Mouse (Mus musculus): ENCODE data around the gene Pacsin3.
"Not testable (repeated sequence)": the region's sequence is repeated elsewhere in the genome, so short reads cannot be mapped to it uniquely, and the experiment has no call there.

Pacsin3 gene

DNA sequence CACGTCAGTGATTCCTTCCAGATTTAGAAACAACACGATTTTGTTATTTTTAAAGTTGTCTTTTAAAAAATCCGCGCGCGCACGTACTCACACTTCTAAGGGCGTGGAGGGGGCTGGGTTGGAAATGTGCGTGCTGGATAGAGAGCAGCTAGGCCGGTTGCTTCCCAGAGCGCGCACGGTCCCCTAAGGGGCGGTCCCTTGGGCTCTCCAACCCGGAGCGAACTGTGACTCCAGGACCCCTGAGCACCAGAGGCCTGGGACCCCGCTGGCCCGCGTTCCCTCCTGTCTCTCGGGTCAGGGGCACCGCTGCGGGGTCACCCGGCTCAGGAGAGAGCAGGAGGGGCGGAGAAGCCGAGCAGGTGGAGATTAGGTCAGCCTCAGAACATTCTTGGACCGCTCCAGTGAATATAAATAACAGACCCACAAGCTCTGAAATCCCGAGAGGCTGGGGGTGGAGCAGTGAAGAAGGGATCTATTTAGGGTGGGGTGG lies at the start of gene Pacsin3:
Gene Pacsin3 (plus strand): TSS at position 294 of the 490 bp plus-strand sequence.
- no peak for DNase-seq (ENCODE audit: low read depth, low spot score)

DNA sequence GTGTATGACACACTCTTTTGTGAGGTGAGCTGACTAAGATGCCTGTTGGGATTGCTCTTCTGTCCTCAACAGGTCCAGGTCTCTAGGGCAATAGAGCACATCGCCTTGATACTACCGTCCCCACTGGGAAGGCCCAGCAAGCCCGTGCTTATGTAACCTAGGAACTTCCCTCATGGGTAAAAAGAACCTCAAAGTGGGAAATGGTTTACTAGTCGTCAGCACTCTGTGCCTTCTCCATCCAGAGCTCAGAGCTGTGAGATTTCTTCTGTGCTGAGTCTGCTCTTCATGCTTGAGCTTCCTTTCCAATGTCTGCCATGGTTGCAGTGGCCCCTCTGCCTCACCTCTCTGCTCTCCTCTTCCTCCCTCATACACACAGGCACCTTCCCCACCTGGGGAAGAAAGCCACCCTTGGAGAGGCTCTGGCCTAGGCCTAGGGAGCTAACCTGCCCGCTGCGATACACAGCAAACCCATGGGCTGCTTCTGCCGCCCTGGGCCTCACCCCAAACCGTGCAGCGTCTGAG lies 49.4 kb upstream of the Pacsin3 start:
- DNase-seq (ENCODE audit: low read depth, low spot score) = no peak

DNA sequence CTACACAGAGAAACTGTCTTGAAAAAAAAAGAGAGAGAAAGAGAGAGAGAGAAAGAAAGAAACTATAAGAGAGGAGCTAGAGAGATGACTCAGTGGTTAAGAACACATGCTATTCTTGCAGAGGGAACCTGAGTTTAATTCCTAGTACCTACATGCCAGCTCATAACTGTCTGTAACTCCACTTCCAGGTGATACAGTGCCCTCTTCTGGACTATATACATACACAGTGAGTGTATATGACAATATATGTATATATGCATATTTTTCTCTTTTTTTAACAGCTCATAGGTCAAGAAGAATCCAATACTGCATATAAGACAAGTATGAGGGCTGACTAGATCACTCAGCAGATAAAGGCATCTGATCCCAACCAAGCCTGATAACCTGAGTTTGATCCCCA lies 42.4 kb upstream of the Pacsin3 start:
- DNase-seq (ENCODE audit: low read depth, low spot score) = no peak

DNA sequence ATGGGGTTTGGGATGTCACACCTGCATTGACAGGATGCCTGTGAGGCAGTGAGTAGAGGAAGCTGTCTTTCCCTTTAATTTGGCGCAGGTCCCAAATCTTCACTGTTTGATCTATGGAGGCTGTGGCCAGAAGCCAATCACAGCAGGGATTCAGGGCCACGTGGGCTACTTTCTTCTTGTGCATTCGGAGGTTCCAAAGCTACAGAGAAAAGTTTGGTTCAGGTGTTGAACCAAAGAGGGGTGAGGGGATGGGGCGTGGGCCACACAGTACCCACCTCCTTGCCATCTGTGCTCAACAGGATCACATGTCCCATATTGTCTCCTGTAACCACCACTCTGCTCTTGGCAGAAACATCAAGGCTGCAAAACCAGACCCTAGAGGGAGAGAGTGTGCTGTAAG lies 38.7 kb upstream of the Pacsin3 start:
- DNase-seq (ENCODE audit: low read depth, low spot score) = no peak

DNA sequence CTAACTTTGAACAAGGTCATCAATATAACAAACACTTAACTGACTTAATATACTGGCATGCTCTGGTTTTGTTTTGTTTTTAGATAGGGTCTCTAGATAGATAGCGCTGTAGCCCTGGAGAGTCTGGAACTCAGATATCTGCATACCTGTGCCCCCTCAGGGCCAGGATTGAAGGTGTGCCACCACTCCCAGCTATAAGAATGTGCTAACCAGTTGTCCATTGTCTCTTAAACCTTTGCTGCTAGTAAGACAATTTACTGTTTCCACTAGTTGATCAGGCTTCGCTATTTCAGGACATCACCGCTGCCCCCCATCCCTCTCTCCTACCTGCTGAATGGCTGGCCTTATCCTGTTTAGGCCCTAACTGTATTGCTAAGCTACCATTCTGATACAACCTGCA lies 35.3 kb upstream of the Pacsin3 start:
- DNase-seq (ENCODE audit: low read depth, low spot score) = no peak

DNA sequence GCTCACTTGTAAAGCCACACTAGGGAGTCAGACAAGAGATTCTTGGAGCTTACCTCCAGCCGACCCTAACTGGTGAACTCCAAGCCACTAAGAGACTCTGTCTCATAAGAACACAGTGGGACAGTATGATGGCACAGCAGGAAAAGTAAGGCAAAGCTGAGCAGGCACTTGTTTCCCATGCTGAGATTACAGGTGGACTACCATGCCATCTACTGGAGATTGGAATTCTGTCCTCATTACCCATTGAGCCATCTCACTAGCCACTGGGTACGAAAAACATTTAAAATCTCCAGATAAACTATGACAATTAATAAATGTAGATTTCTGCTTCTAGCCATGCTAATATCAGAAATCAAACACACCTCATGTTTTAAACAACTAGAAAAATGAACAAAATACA lies 32.1 kb upstream of the Pacsin3 start:
- no peak for DNase-seq (ENCODE audit: low read depth, low spot score)

DNA sequence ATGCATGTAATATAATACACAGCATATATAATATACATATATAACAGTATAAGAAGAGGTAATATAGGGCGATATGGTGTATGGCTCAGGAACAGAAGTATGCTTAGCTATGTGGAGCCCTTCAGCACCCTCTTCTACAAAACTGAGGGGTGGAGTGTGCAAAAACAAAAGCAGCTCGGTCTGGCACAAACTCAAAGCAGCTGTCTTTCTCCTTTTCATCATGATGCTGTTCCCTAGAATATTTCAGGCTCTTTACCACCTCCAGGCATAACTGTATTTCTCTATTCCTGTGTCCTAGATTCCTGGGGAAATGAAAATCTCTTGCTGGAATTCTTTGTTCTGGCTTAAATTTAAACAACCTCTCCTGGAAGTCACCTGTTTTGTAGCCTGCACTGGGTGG lies 26.0 kb upstream of the Pacsin3 start:
- no peak for DNase-seq (ENCODE audit: low read depth, low spot score)

DNA sequence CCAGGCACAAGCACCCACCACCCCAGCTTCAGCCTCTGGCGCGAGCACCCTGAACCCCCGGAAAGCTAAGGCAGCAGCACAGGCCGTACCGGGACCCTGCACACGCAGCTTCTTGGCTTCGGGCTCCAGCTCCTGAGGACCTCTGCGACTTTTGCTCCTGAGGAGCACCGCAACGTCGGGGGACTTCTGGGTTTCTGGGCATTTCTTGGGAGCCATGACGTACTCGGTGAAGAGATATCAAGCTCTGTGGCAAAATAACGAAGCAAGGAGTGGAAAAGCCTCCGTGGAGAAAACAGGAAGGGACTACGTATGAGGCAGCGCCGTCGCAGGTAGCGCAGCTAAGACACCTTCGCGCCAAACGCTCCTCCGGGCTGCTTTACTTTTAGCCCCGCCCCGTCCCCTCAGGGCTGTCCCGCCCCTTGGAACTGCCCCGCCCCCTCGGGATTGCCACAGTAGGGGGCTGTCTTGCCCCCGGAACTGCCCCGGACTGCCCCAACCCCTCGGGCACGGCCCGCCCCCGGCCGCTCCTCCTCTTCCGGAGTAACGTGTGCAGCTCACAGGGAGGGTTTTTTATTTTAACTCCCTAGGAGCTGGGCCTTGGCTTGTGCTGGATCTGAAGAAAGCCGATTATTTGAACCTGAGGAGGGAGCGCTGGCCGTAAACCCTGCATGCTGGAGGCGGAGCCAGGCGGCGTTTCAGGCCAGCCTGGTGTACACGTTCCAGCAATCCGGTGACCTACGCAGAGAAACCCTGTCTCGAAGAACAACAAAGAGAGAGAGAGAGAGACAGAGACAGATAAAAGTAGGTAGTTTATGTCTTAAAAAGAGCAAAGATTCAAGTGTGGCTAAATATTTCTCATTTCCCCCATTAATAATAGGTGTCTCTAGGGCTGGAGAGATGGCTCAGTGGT lies 18.9 kb upstream of the Pacsin3 start, which contains the start of gene Ddb2:
Gene Ddb2 (minus strand): TSS at position 382 of the 910 bp plus-strand sequence.
- DNase-seq (ENCODE audit: low read depth, low spot score) = peak; percentile 94

DNA sequence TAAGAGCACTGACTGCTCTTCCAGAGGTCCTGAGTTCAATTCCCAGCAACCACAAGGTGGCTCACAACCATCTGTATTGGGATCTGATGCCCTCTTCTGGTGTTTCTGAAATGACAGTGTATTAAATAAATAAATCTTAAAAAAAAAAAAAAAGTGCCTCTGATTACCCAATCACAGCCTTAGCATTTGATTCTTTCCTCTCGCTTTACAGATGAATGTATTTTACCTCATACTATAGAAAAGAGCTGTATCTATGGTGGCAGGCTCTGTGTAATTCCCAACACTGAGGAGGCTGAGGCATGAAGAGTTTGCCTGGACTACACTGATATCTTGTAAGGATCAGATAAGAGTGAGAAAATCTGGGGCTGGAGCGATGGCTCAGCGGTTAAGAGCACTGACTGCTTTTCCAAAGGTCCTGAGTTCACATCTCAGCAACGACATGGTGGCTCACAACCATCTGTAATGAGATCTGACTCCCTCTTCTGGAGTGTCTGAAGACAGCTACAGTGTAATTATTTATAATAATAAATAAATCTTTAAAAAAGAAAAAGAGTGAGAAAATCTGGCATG lies 18.2 kb upstream of the Pacsin3 start:
- not testable (repeated sequence) for DNase-seq (ENCODE audit: low read depth, low spot score)

DNA sequence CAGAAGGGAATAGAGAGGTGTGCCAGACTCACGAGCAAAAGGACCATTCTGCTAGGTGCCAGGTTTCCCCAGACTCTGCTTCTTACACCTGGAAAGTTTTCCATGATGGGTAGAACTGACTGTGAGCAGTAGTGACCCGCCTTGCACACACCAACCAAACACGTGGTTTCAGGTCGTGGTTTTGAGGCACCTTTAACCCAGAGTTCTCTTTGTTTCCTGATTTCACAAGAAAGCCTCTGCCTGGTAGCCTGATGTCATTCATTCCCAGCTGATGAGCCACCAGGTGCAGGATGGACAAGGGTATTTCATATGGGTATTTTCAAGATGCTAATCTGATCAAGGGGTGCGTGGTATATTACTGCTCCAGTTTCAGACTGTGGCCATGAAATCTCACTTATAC lies 13.2 kb upstream of the Pacsin3 start:
- DNase-seq (ENCODE audit: low read depth, low spot score) = no peak

DNA sequence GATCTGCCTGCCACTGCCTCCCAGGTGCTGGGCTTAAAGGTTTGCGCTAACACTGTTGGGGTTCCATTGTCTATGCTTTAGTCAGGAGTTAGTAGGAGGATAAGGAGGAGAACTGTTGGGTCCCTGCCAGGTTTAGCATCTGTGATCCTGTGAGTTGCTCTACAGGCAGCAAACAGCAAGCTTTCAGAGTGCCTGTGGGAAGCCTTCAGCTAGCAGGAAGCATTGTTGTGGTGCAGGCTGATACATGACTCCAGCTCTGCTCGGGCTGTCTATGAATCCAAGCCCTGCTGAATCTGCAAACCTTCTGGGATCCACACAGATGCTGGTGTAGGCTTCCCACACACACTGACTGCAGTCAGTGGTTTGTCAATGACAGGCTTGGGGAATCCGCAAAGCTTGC lies 12.3 kb upstream of the Pacsin3 start:
- no peak for DNase-seq (ENCODE audit: low read depth, low spot score)

DNA sequence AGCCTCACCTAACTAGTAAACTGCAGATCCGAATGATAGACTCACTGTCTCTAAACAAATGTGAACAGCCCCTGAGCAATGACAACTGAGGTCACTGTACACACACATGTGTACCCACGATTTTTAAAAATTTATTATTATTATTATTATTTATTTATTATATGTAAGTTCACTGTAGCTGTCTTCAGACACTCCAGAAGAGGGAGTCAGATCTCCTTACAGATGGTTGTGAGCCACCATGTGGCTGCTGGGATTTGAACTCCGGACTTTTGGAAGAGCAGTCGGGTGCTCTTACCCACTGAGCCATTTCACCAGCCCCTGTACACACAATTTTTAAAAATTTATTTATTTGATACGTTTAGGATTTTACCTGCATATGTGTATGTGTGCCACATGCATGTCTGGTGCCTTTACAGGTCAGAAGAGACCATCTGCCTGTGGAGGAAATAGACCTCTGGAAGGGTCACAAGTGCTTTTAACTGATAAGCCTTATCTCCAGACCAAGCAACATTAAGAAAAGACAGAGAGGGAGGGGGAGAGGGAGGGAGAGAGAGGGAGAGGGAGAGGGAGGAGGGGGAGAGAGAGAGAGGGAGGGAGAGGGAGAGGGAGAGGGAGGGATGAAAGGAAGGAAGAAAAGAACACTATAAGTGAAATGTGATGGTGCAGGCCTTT lies 11.1 kb upstream of the Pacsin3 start:
- no peak for DNase-seq (ENCODE audit: low read depth, low spot score)

DNA sequence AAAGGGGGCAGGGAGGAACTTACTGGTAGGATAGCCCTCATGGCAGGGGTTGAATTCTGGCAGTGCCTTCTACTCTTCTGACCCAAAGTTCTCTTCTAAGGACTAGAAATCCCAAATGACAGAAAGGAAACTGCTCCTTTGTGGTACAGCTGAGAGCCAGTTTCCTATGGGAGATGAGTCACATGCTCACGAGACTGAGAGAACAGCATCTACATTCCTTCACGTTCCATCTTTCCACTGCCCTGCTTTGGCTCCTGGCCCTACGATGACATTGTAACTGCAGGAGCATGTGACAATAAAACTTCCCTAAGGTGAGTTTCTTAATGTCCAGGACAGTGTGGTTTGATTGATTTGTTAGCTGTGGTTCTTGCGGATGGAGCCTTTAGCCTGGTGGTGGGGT lies 7.4 kb upstream of the Pacsin3 start:
- DNase-seq (ENCODE audit: low read depth, low spot score) = no peak

DNA sequence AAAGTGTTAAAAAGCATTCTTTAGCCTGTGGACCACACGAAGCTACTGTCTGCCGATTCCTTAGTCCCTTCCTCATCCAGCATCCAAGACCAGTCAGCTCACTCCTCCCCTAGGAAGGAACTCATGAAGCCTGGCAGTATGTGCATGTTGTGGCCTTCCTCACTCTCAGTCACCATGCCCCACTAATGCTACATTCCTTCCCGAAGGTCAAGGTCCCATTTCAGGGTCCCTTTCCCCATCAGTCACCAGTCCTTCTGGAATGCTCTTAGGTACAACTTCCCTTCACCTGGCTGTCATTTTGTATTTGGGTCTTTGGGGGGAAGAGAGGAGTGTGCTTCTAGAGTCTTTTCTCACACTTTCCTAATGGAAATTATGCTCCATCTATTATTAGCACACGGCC lies 3.8 kb upstream of the Pacsin3 start:
- no peak for DNase-seq (ENCODE audit: low read depth, low spot score)

DNA sequence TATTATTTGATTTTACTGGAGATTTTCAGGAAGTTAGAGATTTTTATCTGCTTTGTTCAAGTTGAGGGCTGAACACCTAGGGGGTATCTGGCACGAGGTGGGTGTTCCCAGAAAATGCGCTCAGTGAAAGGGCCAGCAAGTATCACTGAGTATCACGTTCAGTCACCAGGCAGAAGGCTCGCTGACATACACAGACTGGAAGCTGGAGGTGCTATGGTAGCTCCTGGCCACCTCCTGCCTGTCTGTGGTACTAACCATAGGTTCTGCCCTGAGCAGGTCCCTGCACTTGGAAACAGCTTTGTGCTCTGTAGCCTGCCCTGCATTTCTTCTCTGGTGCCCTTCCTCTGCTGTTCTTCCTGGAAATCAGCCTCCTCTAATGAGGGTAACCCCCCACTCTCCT lies 3.2 kb upstream of the Pacsin3 start:
- DNase-seq (ENCODE audit: low read depth, low spot score) = no peak

DNA sequence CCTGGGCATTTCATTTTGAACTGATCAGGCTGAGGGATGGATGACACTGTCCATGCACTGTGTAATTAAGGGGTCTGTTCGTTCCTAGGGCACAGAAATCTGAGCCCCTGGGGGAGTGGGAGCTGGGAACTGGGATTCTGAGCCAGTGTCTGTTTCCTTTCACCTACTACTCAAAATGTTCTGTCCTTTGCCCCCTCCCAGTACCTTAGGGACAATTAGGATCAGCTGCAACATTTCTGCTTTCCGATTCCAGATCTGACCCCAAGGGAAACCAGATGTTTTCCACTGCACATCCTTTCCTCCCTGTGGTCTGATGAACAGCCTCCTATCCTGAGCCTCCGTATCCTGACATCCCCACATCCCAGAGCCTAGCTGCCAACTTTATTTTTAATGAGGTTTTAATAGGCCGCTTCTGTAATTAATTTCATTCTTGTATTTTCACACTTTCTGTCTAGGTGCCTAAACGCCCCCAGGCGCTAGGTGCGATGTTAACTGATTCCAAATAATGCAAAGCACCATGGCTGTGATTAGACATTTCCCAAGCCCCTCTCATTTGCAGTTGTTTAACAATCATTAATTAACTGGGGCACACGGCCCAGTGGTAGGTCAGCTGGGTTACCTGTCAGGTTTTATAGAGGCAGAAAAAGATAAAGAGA lies 901 bp upstream of the Pacsin3 start:
- DNase-seq (ENCODE audit: low read depth, low spot score) = no peak

DNA sequence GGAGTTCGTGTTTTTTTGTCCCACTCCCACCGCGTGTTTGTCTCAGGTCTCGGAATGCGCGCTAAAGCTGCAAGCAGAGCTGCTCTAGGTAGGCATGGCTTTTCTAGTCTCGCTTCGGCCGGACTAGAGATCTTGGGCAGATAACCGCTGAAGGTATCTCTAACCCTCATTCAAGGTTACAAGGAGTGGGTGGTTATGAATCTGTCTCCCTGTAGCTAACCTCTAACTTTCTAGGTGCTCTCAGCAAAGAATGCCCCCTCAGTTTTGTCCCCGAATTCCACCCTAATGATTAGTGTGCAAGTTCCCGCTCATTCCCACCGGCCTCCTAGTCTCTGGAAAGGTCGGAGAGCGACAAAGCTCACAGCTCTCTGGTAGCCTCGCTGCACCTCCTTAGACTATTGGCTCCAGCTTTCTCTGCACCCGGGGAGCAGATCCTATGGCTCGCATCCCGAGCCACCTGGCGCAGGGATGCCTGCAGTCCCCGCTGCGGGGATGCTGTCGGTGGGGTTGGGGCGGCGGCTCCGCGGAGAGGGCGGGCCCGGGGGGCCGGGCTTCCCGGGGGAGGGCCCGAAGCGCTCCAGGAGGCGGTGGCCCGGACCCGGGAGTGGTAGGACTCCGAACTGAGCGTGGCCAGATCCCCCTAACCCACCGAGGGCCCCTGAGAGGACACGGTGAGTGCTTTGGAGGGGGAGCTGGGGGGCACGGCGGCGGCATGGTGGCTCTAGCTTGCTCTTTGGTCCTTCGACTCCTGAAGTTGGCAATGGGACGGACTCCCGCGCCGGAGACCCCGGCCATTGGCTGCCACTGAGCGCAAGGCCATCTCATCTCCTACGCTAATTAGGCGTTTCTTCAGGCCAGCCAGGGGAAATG lies 737 bp downstream of the Pacsin3 start:
- DNase-seq (ENCODE audit: low read depth, low spot score) = peak; percentile 51

DNA sequence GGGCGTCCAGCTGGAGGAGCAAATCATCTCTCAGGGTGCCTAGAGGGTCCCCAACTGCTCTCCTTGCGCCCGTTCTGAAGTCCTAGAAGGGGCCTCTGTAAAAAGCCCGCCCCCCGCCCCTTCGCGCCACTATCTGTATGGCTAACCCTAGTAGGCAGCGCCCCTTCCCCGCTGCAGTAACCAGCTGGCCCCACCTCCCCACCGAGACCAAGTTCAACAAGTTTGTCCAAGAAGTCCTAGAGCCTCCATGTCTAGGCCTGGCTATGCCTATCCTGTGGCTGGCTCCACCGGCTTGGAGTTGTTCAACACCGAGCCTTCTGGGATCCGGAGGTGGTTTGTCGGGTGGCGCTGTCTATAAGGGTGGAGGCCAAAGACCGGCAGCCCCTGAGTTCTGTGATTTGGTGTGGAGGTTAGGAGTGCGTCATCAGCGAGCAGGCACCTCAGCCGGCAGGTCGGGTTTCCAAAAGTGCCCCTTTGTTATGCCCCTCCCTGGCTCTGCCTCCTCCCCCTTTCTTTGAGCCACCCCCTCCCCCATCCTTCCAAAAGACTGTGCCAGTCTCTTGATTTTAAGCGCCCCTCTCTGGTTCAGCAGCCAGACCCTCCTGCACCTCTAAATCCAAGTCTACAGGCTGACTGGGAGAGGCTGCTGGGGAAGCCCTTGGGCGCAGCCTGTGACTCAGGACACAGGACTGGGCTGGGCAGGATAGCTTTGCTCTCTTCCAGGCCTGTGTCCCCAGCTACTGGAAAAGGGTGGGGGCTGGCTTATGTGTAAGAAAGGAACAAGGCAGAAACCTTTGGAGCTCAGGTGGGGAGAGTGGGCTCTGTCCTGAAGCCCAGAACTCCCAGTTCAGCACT lies 1.6 kb downstream of the Pacsin3 start:
- peak; percentile 70 for DNase-seq (ENCODE audit: low read depth, low spot score)

DNA sequence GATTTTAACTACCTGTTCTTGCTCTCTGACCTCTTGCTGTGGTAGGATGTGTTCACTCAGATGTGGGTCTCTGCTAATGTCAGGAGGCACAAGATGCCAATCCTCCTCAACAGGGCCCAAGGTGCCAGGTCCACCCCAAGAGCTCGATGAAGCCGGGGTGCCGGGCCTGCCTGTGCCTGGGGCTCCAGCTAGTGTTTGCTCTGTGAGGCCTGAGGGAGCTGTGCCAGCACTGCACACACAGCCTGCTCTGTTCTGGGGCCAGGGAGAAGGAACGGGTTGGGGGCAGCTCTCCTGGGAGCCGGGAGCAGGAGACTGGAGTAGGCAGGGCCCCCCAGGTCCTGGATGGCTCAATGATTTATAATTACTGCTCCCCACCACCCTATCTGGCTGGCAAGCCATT lies 2.3 kb downstream of the Pacsin3 start:
- no peak for DNase-seq (ENCODE audit: low read depth, low spot score)

DNA sequence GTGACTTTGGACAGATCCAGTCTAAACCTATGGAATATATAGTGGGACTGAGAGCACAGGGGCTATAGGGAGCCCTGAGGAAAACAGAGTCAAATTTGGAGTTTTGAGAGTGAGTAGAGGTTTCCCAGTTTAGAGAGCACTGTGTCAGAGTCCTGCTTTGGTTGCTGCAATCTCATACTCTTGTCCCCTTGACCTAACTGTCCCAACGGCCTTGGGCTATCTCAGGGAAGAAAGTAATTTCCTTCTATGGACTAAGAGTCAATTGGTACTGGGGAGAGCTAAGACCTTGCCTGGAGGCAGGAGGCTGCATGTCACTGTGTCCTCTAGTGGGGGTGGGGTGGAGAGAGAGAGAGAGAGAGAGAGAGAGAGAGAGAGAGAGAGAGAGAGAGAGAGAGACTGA lies 3.1 kb downstream of the Pacsin3 start:
- no peak for DNase-seq (ENCODE audit: low read depth, low spot score)
